Mouse (Mus musculus) heart, postnatal 0 days (tissue): ENCODE measurements around the gene Foxc2.

Source experiments
- CTCF ChIP-seq: IDR thresholded peaks from 2 replicates; pipeline ENCODE4 v1.5.1; 2016; ENCODE audit warnings: antibody characterized with exemption, control low read depth, low read depth
- EP300 ChIP-seq: IDR thresholded peaks from 2 replicates; pipeline ENCODE4 v1.6.1; 2016; ENCODE audit warnings: antibody characterized with exemption, low read depth

GRCm38 (mm10) chr8:121107668-121108656, 8.0 kb upstream of the Foxc2 start, which contains the start of gene Mthfsd:
- TF ChIP-seq CTCF (no peak), EP300 (no peak)
